Mouse (Mus musculus) midbrain, postnatal 0 days (tissue): ENCODE measurements around the gene Dlx2. TPM values are rescaled to one million over a fixed set of nuclear protein-coding genes. Genes with fewer than 3 reads are reported as not detected.

Experiments used
- ATAC-seq: fragments of 200-750 bp; cut with Nextera tagmentation; 2 replicates; pipeline ENCODE4 v1.8.0; 2017; ENCODE audit warnings: moderate number of reproducible peaks, mild to moderate bottlenecking, moderate TSS enrichment, moderate library complexity; ENCODE audit not compliant: low FRiP score
- DNase-seq: peaks from one replicate; pipeline ENCODE4 v3.0.0-alpha.2; 2015; ENCODE audit warnings: low spot score
- H3K27ac ChIP-seq: fragments of 300-500 bp; sonication (generic); 2 replicates; pipeline ENCODE4 v1.5.1; 2014; ENCODE audit warnings: low read depth, mild to moderate bottlenecking, low read length, mixed read lengths
- H3K27me3 ChIP-seq: fragments of 300-500 bp; sonication (generic); 2 replicates; pipeline ENCODE4 v1.6.1; 2014; ENCODE audit warnings: low read length, control low read depth, mixed read lengths; ENCODE audit not compliant: insufficient read depth
- H3K36me3 ChIP-seq: fragments of 300-500 bp; sonication (generic); 2 replicates; pipeline ENCODE4 v1.6.1; 2014; ENCODE audit warnings: low read length, control low read depth, mixed read lengths; ENCODE audit not compliant: insufficient read depth
- H3K4me1 ChIP-seq: fragments of 300-500 bp; sonication (generic); 2 replicates; pipeline ENCODE4 v1.6.1; 2014; ENCODE audit warnings: mild to moderate bottlenecking, control low read depth, antibody characterized with exemption, low read length, mixed read lengths; ENCODE audit not compliant: insufficient read depth
- H3K4me2 ChIP-seq: fragments of 300-500 bp; sonication (generic); 2 replicates; pipeline ENCODE4 v1.6.1; 2014; ENCODE audit warnings: low read depth, mild to moderate bottlenecking, low read length, mixed read lengths; ENCODE audit not compliant: poor library complexity, severe bottlenecking
- H3K4me3 ChIP-seq: fragments of 300-500 bp; sonication (generic); 2 replicates; pipeline ENCODE4 v1.5.1; 2014; ENCODE audit warnings: low read depth, mild to moderate bottlenecking, low read length, moderate library complexity
- H3K9ac ChIP-seq: fragments of 300-500 bp; sonication (generic); replicated peaks from 2 replicates; pipeline ENCODE4 v1.6.1; 2014; ENCODE audit warnings: mild to moderate bottlenecking, low read length, moderate library complexity, mixed read lengths; ENCODE audit not compliant: poor library complexity, severe bottlenecking
- H3K9me3 ChIP-seq: fragments of 300-500 bp; sonication (generic); 2 replicates; pipeline ENCODE4 v1.6.1; 2016; ENCODE audit warnings: low read length, control low read depth
- CTCF ChIP-seq: IDR thresholded peaks from 2 replicates; pipeline ENCODE4 v1.5.1; 2016; ENCODE audit warnings: antibody characterized with exemption, mild to moderate bottlenecking
- WGBS: fragments of 180-500 bp; shearing (Covaris S2); extraction: QIAGEN DNeasy Blood & Tissue Kit; methylation state at CpG from one replicate; pipeline ENCODE4 v1.1.7; 2014; 5-methylcytosine and 5-hydroxymethylcytosine counted together
- polyA plus RNA-seq: library from polyadenylated mRNA; unstranded; fragments of >200 nt; fragmentation: Nextera tagmentation; extraction: Ambion mirVana; gene quantifications from 2 replicates; pipeline ENCODE4 v1.2.1, GENCODE M21; 2015
- total RNA-seq: library from RNA; depleted of rRNA; stranded (reverse); fragments of >200 nt; gene quantifications from 2 replicates; pipeline ENCODE4 v1.2.3, GENCODE M21; 2014

Dlx2 gene
- total and polyA plus RNA-seq, 2 experiments from 2014 or later, result 1.2 to 8.4 TPM

DNA sequence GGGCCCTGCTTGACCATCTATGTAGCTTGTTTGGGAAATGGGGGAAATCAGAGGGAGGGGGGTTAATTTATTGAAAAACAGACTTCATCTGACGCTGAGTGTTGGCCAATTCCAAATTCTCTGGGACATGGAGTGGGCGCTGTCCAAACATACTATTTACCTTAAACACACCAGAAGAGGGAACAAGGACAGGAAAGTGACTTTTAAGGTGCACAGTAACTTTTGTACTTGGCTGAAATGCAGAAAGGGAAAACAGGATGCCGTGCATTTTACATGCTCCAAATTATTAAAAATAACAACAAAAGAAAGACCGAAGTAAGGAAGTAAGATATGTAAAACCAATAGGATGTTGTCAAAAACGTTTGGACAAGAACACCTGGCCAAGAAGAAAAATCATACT, 13.5 kb downstream of the Dlx2 start:
- no peaks in the 10 kb centered on the region for H3K9me3 ChIP-seq
- H3K4me1 ChIP-seq, result 0 out of 2 replicates have a peak, but pooled peaks cover 5% of the 10 kb centered on the region
- DNase-seq (no peak), ATAC-seq (no peak)
- peaks cover 73% of the 10 kb centered on the region for H3K27me3 ChIP-seq
- H3K9ac ChIP-seq, result no peak overlapping the region
- TF ChIP-seq CTCF, result no peak
- no peak overlapping the region for H3K4me2 ChIP-seq
- no peaks in the 10 kb centered on the region for H3K36me3 ChIP-seq
- 10% methylated on average over 5 of the region's 5 CpGs for WGBS
- no peak overlapping the region for H3K4me3 ChIP-seq
- H3K27ac ChIP-seq, result no peak overlapping the region

GRCm38 (mm10) chr2:71531990-71532970, 14.3 kb downstream of the Dlx2 start:
- DNase-seq, result no peak
- H3K9ac ChIP-seq, result no peak overlapping the region

GRCm38 (mm10) chr2:71531124-71531590, 15.4 kb downstream of the Dlx2 start:
- Histone ChIP-seq H3K9ac (no peak overlapping the region), H3K9me3 (no peaks in the 10 kb centered on the region), H3K4me3 (no peak overlapping the region), H3K27ac (no peak overlapping the region), H3K4me1 (0 out of 2 replicates have a peak, but pooled peaks cover 5% of the 10 kb centered on the region), H3K36me3 (no peaks in the 10 kb centered on the region), H3K27me3 (peaks cover 79% of the 10 kb centered on the region), H3K4me2 (no peak overlapping the region)
- ATAC-seq (no peak), DNase-seq (no peak)
- TF ChIP-seq CTCF, result no peak
- 2% methylated on average over 11 of the region's 12 CpGs for WGBS

More at GRCm38 (mm10) chr2:71531990-71532970, 14.3 kb downstream of the Dlx2 start:
- Histone ChIP-seq H3K4me1 (0 out of 2 replicates have a peak, but pooled peaks cover 5% of the 10 kb centered on the region), H3K4me3 (no peak overlapping the region), H3K36me3 (no peaks in the 10 kb centered on the region), H3K9me3 (no peaks in the 10 kb centered on the region), H3K4me2 (no peak overlapping the region), H3K27me3 (peaks cover 76% of the 10 kb centered on the region), H3K27ac (no peak overlapping the region)
- no peak for TF ChIP-seq CTCF
- no peak for ATAC-seq
- 2% methylated on average over 43 of the region's 43 CpGs for WGBS

DNA sequence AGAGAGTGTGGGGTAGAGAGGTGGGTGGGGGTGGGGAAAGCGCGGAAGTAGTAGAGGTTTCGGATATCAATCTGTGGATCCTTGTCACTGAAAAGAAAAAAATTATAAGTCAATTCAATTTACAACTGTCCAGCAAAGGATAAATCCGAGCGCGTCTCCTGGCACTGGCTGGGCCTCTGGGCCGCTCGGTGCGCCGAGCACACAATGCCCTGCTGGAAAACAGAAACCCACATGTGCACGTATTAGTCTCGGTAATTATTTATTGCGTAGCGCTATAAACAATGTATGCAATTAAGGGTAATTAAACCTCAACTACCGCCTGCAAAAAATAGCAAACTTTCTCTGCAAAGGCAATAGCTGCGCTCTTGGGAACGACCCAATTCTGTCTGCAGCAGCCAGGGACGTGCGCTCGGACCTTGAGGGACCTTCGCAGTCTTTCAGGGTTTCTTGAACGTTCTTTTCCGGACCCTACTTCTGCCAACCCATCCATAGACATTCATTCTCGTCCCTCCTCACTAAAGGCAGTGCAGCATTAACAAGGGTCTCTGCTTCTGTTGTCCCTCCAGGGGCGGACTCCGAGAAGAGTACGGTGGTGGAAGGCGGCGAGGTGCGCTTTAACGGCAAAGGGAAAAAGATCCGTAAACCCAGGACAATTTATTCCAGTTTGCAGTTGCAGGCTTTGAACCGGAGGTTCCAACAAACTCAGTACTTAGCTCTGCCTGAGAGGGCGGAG, 16.0 kb downstream of the Dlx2 start:
- no peak for ATAC-seq
- Histone ChIP-seq H3K27ac (no peak overlapping the region), H3K9me3 (no peaks in the 10 kb centered on the region), H3K4me3 (no peak overlapping the region), H3K4me2 (no peak overlapping the region), H3K36me3 (no peaks in the 10 kb centered on the region), H3K9ac (no peak overlapping the region), H3K4me1 (0 out of 2 replicates have a peak, but pooled peaks cover 5% of the 10 kb centered on the region), H3K27me3 (peaks cover 84% of the 10 kb centered on the region)
- DNase-seq, result no peak
- WGBS, result 1% methylated on average over 34 of the region's 34 CpGs
- no peak for TF ChIP-seq CTCF

GRCm38 (mm10) chr2:71529511-71530351, 16.8 kb downstream of the Dlx2 start:
- Histone ChIP-seq H3K36me3 (no peaks in the 10 kb centered on the region), H3K9me3 (no peaks in the 10 kb centered on the region), H3K27me3 (peaks cover 87% of the 10 kb centered on the region), H3K4me3 (peak overlapping the region; percentile 23; the same call in 1 of the 2 replicates), H3K4me1 (0 out of 2 replicates have a peak, but pooled peaks cover 5% of the 10 kb centered on the region), H3K9ac (no peak overlapping the region), H3K27ac (no peak overlapping the region), H3K4me2 (peak overlapping the region; percentile 44)
- under 1% methylated on average over 50 of the region's 60 CpGs for WGBS
- peak; percentile 41; the same call in 1 of the 2 replicates for ATAC-seq
- TF ChIP-seq CTCF, result no peak
- DNase-seq, result peak; percentile 69
